Mouse (Mus musculus) heart, embryonic 11.5 days (tissue): ENCODE measurements at regions not wholly inside any gene's neighbourhood (a gene's known extent, or its start where the extent isn't known, plus 50 kb on each side); places are given as distances from the start of the nearest gene placed in this dataset.

ENCODE experiments used
- ATAC-seq: fragments of 200-750 bp; cut with Nextera tagmentation; replicated peaks from 2 replicates; pipeline ENCODE4 v1.8.0; 2017; ENCODE audit warnings: moderate library complexity; ENCODE audit not compliant: insufficient number of reproducible peaks, low FRiP score, low TSS enrichment
- H3K27ac ChIP-seq: fragments of 300-500 bp; sonication (generic); 2 replicates; pipeline ENCODE4 v1.5.1; 2014; ENCODE audit warnings: mild to moderate bottlenecking, low read depth, low read length
- H3K27me3 ChIP-seq: fragments of 300-500 bp; sonication (generic); 2 replicates; pipeline ENCODE4 v1.6.1; 2014; ENCODE audit warnings: mild to moderate bottlenecking, low read length, mixed read lengths; ENCODE audit not compliant: control insufficient read depth, insufficient read depth
- H3K36me3 ChIP-seq: fragments of 300-500 bp; sonication (generic); 2 replicates; pipeline ENCODE4 v1.6.1; 2014; ENCODE audit warnings: mild to moderate bottlenecking, low read length, moderate library complexity, mixed read lengths; ENCODE audit not compliant: control insufficient read depth, insufficient read depth
- H3K4me1 ChIP-seq: fragments of 300-500 bp; sonication (generic); 2 replicates; pipeline ENCODE4 v1.6.1; 2014; ENCODE audit warnings: low read length; ENCODE audit not compliant: control insufficient read depth, insufficient read depth
- H3K4me2 ChIP-seq: fragments of 300-500 bp; sonication (generic); 2 replicates; pipeline ENCODE4 v1.6.1; 2014; ENCODE audit warnings: mild to moderate bottlenecking, moderate library complexity
- H3K4me3 ChIP-seq: fragments of 300-500 bp; sonication (generic); 2 replicates; pipeline ENCODE4 v1.5.1; 2014; ENCODE audit warnings: low read depth, low read length
- H3K9ac ChIP-seq: fragments of 300-500 bp; sonication (generic); 2 replicates; pipeline ENCODE4 v1.6.1; 2014; ENCODE audit warnings: mild to moderate bottlenecking, low read depth, low read length, moderate library complexity
- H3K9me3 ChIP-seq: fragments of 300-500 bp; sonication (generic); replicated peaks from 2 replicates; pipeline ENCODE4 v1.6.1; 2016; ENCODE audit warnings: low read length; ENCODE audit not compliant: control insufficient read depth
- WGBS: fragments of 180-500 bp; shearing (Covaris S2); extraction: QIAGEN DNeasy Blood & Tissue Kit; methylation state at CpG from one replicate; pipeline ENCODE4 v1.1.7; 2014; ENCODE audit not compliant: insufficient replicate concordance; 5-methylcytosine and 5-hydroxymethylcytosine counted together

DNA sequence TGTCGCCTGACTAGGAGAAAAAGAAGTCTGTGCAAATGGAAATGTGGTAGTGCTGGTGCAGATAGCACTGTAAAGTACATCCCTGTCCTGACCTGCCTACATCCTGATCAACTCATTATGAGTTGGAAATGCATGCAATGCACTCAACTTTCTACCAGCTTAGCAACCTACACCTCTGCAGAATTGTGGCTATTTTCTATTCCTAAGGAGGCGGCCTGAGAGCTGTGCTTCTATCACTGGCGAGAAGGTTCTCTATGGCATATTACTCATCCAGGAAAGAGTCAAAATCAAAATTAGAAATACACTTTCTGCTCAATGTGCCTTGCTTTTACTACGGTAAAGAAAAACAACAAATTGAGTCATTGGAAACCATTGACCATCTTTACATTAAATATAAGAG is 685.4 kb upstream of the Kdm8 start:
- 74% methylated on average over 4 of the region's 4 CpGs for WGBS
- H3K27ac ChIP-seq = no peak overlapping the region
- no peaks in the 10 kb centered on the region for H3K27me3 ChIP-seq
- H3K36me3 ChIP-seq = no peaks in the 10 kb centered on the region
- ATAC-seq = no peak
- H3K4me3 ChIP-seq = no peak overlapping the region
- no peak overlapping the region for H3K9ac ChIP-seq
- no peaks in the 10 kb centered on the region for H3K4me1 ChIP-seq
- no peaks in the 10 kb centered on the region for H3K9me3 ChIP-seq
- H3K4me2 ChIP-seq = no peak overlapping the region

DNA sequence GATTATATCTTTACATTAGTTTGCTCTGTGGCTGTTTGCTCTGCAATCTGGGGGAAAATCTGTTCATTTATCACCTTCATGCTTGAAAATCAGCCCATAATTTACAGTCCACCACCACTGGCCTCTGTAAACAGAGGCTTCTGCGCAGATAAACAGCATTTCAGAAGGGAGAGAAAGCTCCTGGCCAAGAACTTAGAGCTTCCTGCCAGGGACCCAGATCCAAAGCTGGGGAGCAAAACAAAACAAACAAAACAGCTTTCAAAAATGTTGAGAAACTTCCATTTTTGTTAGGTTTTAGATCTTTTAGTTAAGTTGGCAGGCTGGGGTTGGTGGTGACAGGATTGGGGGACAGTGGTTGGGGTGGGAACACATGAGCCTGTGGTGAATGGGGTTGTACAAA is 666.7 kb upstream of the Kdm8 start:
- no peak overlapping the region for H3K4me3 ChIP-seq

DNA sequence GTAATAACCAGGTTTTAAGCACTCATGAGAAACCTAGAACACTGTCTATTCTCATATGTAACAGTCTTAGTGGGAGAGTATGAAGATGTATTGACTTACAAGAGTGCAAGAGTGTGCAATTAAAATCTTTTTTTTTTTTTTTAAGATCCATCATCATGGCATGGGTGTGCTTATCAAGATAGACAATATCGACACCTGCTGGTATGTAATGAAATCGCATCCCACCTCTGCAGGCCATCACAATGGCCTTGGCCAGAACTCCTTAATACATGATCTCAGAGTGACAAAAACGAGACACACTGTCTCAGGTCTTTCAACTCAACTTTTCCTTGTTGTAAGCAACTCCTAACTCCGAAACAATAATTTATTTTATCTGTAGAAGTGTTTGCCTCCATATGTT is 661.7 kb upstream of the Kdm8 start:
- H3K4me1 ChIP-seq = no peaks in the 10 kb centered on the region
- WGBS = 51% methylated on average over 4 of the region's 4 CpGs
- no peak overlapping the region for H3K27ac ChIP-seq
- no peak overlapping the region for H3K9ac ChIP-seq
- no peak for ATAC-seq
- H3K4me3 ChIP-seq = no peak overlapping the region
- no peaks in the 10 kb centered on the region for H3K27me3 ChIP-seq
- H3K4me2 ChIP-seq = no peak overlapping the region
- H3K36me3 ChIP-seq = no peaks in the 10 kb centered on the region
- H3K9me3 ChIP-seq = 0 out of 2 replicates have a peak, but pooled peaks cover 4% of the 10 kb centered on the region

More for the DNA sequence above, 666.7 kb upstream of the Kdm8 start:
- WGBS = 76% methylated on average over 1 of the region's 1 CpGs
- no peak overlapping the region for H3K9ac ChIP-seq
- no peaks in the 10 kb centered on the region for H3K9me3 ChIP-seq
- H3K27ac ChIP-seq = no peak overlapping the region
- no peaks in the 10 kb centered on the region for H3K36me3 ChIP-seq
- H3K27me3 ChIP-seq = no peaks in the 10 kb centered on the region
- ATAC-seq = no peak
- H3K4me2 ChIP-seq = no peak overlapping the region
- no peaks in the 10 kb centered on the region for H3K4me1 ChIP-seq

DNA sequence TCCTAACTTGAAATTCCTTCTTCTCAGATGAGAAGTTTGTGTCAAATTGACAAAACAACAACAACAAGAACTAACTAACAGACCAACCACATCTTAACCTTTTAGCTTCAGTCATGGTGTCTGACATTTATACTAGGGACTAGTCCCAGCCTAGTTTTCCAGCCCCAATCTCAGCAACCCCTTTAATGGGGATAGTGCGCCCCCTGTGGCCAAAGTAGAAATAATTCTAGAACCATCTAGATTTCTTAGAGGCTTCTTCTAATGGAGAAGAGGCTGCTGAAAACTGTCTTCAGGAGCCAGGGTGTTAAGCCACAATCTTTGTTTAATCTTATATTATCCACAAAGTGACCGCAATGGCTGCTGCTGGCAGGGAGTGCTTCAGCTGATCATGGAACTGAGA is 659.5 kb upstream of the Kdm8 start:
- H3K4me3 ChIP-seq = no peak overlapping the region
- H3K4me2 ChIP-seq = no peak overlapping the region
- WGBS = 57% methylated on average over 2 of the region's 2 CpGs
- no peak overlapping the region for H3K9ac ChIP-seq
- ATAC-seq = no peak
- no peaks in the 10 kb centered on the region for H3K36me3 ChIP-seq
- H3K27me3 ChIP-seq = no peaks in the 10 kb centered on the region
- H3K27ac ChIP-seq = no peak overlapping the region
- no peaks in the 10 kb centered on the region for H3K4me1 ChIP-seq
- 0 out of 2 replicates have a peak, but pooled peaks cover 4% of the 10 kb centered on the region for H3K9me3 ChIP-seq

DNA sequence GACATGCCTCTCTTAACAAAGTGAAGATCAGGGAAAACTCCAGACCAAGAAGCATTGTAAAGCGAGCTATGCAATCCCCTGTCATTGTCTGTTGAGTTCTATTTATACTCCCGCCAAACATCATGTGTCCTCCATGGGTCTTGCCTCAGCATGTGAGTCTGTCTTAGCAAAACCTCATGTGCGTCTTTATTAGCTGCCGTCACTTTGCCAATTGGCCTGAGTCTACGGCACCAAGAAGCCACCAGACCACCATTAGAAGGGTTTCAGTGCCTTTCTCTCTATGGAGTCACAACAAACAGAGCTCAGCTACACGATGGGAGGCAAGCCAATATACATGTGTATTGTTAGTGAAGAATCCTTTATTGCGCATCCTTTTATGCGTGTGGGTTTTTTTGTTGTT is 658.6 kb upstream of the Kdm8 start:
- H3K36me3 ChIP-seq = no peaks in the 10 kb centered on the region
- no peak overlapping the region for H3K4me2 ChIP-seq
- no peaks in the 10 kb centered on the region for H3K4me1 ChIP-seq
- 0 out of 2 replicates have a peak, but pooled peaks cover 4% of the 10 kb centered on the region for H3K9me3 ChIP-seq
- 87% methylated on average over 8 of the region's 8 CpGs for WGBS
- H3K4me3 ChIP-seq = no peak overlapping the region
- ATAC-seq = no peak
- no peak overlapping the region for H3K27ac ChIP-seq
- H3K9ac ChIP-seq = no peak overlapping the region
- H3K27me3 ChIP-seq = no peaks in the 10 kb centered on the region

DNA sequence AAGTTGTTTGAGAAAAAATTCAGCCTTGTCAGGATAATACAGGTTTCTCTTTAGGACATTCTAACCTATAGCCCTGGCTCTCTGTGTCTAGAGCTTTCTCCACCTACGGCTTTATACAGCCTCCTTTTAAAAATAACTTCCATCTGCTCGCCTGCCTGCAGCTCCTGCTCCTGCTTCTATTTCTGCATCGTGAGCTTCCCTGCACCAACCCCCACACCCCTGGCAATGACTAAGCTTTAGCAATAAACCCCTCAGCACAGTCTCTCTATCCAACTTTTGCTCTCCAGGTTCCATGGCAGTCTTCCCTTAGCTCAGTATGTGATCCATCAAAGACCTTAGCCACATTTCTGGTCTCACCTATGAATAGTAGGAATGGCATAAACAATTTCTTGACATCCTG is 655.7 kb upstream of the Kdm8 start:
- Histone ChIP-seq H3K9ac (no peak overlapping the region), H3K4me3 (no peak overlapping the region), H3K27me3 (no peaks in the 10 kb centered on the region), H3K36me3 (no peaks in the 10 kb centered on the region), H3K4me2 (no peak overlapping the region), H3K27ac (no peak overlapping the region), H3K9me3 (no peaks in the 10 kb centered on the region), H3K4me1 (no peaks in the 10 kb centered on the region)
- no peak for ATAC-seq
- 54% methylated on average over 3 of the region's 3 CpGs for WGBS

DNA sequence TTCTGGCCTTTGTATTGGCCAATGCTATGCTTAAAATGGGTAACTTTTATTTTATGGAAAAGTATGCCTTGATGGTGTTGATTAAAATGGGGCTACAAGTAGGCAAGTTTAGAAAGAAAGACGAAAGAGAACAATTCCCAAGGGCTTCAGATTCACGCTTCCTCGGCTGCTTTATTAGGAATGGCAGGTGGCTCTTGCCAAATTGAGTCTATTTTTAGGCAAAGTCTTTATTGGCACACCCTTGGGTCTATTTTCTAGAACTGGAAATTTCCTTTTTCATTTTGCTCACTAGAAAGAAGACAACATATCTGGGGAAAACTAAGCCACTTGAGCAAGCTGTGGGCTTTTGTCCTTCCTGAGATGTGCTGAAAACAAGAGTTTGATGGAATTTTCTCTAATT is 641.4 kb upstream of the Kdm8 start:
- 73% methylated on average over 3 of the region's 3 CpGs for WGBS
- ATAC-seq = no peak
- Histone ChIP-seq H3K9me3 (no peaks in the 10 kb centered on the region), H3K27ac (no peak overlapping the region), H3K4me1 (no peaks in the 10 kb centered on the region), H3K9ac (no peak overlapping the region), H3K4me3 (no peak overlapping the region), H3K36me3 (no peaks in the 10 kb centered on the region), H3K27me3 (no peaks in the 10 kb centered on the region), H3K4me2 (no peak overlapping the region)

DNA sequence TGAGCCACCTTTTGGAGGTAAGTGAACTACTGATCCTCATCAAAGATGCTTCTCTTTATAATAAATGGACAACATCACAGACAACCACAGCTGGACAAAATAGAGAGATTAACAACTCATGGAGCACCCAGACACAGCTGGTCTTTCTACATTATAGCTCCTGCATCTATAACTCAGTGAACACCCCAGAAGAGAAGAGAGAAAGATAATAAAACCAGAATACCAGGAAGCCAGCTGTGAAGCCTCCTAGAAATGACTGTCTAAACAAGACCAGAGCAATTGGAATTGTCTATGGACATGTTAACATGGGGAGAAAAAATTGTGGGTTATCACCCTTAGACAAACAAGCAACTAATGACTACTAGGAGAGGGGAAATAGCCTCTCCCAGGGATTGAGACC is 609.8 kb upstream of the Kdm8 start:
- Histone ChIP-seq H3K4me2 (no peak overlapping the region), H3K4me1 (no peaks in the 10 kb centered on the region), H3K9me3 (0 out of 2 replicates have a peak, but pooled peaks cover 2% of the 10 kb centered on the region), H3K27ac (no peak overlapping the region), H3K9ac (no peak overlapping the region), H3K27me3 (no peaks in the 10 kb centered on the region), H3K36me3 (no peaks in the 10 kb centered on the region), H3K4me3 (no peak overlapping the region)
- no peak for ATAC-seq

DNA sequence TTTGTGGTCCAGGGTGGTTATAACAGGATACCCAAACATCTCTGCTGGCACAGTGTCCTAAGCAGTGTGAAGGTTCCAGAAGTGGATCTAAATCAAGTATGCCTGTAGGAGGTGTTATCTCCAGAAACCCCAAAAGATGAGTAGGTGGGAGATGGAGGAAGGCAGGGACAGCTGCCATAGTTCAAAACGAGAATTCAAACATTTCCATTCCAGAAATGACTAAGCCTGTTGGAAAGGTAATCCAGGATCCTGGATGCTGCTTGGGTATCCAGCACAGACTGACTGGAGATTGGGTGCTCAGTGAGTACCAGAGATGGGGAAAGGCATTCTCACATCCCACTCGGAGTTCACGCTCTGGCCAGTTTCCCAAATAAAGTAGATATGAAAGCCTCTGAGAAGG is 607.9 kb upstream of the Kdm8 start:
- Histone ChIP-seq H3K4me1 (no peaks in the 10 kb centered on the region), H3K27ac (no peak overlapping the region), H3K9ac (no peak overlapping the region), H3K4me3 (no peak overlapping the region), H3K36me3 (no peaks in the 10 kb centered on the region), H3K27me3 (no peaks in the 10 kb centered on the region), H3K9me3 (0 out of 2 replicates have a peak, but pooled peaks cover 2% of the 10 kb centered on the region), H3K4me2 (no peak overlapping the region)
- WGBS = 67% methylated on average over 3 of the region's 3 CpGs
- ATAC-seq = no peak
